Mouse (Mus musculus) liver, embryonic 18 days (tissue): ENCODE data around the gene Gm16430. TPM values are rescaled to one million over a fixed set of nuclear protein-coding genes. Genes with fewer than 3 reads are reported as not detected.

Source experiments
- polyA plus RNA-seq: library from polyadenylated mRNA; depleted of rRNA; stranded (reverse); fragments of >200 nt; gene quantifications from 2 replicates; pipeline ENCODE4 v1.2.3, GENCODE M21; 2012; rRNA removed

Gm16430 gene
- polyA plus RNA-seq = not detected in 2 replicates

GRCm38 (mm10) chrX:54621911-54622310 is at the start of gene Gm16430:
TSS of gene Gm16430 (plus strand) at chrX:54622211.

Other genes with a start within 250 kb of the Gm16430 start
- not detected in 2 replicates for gene Gm16405, start 91.0 kb upstream of the Gm16430 start, polyA plus RNA-seq